In the genomic region with DNA sequence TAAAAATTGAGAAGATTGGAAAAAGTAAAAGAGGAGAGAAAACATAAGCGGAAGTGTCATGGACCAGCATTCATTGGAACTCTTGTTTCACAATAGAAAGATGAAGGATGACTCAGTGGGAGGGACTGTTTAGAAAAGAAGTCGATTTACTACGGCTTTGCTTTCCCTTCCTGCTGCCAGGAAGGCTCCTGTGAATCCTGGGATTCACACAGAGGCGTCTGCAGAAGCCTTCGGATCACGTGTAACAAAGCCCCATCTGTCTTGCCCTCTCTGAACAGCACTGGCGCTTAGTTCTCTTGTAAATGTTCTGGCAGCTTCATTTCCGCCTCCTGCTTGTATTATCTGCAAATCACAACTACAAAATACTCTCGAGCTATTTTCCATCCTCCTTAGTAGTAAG, we compare ENCODE assay signal across 10 mouse cellular contexts.
DNase-seq lines count a peak whose midpoint lies in the region; ATAC-seq lines count a peak whose summit lies in the region.
"Had no signal": no experiment of that assay in that cellular context is flagged by ENCODE, and none has a peak within 500 bp of the region (broad histone marks: within the 10 kb centered on the region; RNA-seq: fewer than 3 reads in every experiment).

No protein-coding gene starts in this region.

- H3K27me3 ChIP-seq in hindbrain, embryonic 12.5 days: no peaks in the 10 kb centered on the region
- no peaks in the 10 kb centered on the region for H3K27me3 ChIP-seq in midbrain, embryonic 15.5 days (replicated peaks)

- intact Hi-C loops in heart, postnatal 25 days (cut with DNase I): no loop called here

- H3K4me1 ChIP-seq in hindbrain, embryonic 12.5 days: no peaks in the 10 kb centered on the region
- H3K4me1 ChIP-seq in midbrain, embryonic 15.5 days: peaks cover 4% of the 10 kb centered on the region; the same call in 1 of the 2 replicates

- H3K36me3 ChIP-seq in hindbrain, embryonic 12.5 days: no peaks in the 10 kb centered on the region
- H3K36me3 ChIP-seq in midbrain, embryonic 15.5 days (replicated peaks): no peaks in the 10 kb centered on the region

- no peak overlapping the region for H3K27ac ChIP-seq in hindbrain, embryonic 12.5 days
- no peak overlapping the region for H3K27ac ChIP-seq in midbrain, embryonic 15.5 days

- ATAC-seq in hindbrain, embryonic 12.5 days (ENCODE audit: low FRiP score): peak; percentile 78
- peak; percentile 71; the same call in 1 of the 2 replicates for ATAC-seq in midbrain, embryonic 15.5 days (replicated peaks)

- DNase-seq in R1 (ENCODE audit: low read depth, low spot score): peak; percentile 32
- DNase-seq in cerebellum, postnatal 10 days: peak; percentile 75 to 79
- no peak for DNase-seq in kidney, postnatal 25 days
- no peak for DNase-seq in c-Kit-positive CD71-positive TER-119-positive erythroid progenitor cells, embryonic 14.5 days (ENCODE audit: low spot score)
- no peak for DNase-seq in heart, postnatal 25 days (ENCODE audit: low spot score)
- DNase-seq in testis, postnatal 10 days (ENCODE audit: low spot score): no peak
- DNase-seq: gastrocnemius, postnatal 14 days had no signal

- no peak overlapping the region for H3K4me3 ChIP-seq in hindbrain, embryonic 12.5 days
- no peak overlapping the region for H3K4me3 ChIP-seq in midbrain, embryonic 15.5 days

- no peaks in the 10 kb centered on the region for H3K9me3 ChIP-seq in hindbrain, embryonic 12.5 days (replicated peaks)
- no peaks in the 10 kb centered on the region for H3K9me3 ChIP-seq in midbrain, embryonic 15.5 days

- no peak overlapping the region for H3K4me2 ChIP-seq in hindbrain, embryonic 12.5 days (replicated peaks)
- H3K4me2 ChIP-seq in midbrain, embryonic 15.5 days: no peak overlapping the region
- H3K4me2 ChIP-seq: liver, embryonic 11.5 days had no signal

- 12% methylated on average over 9 of the region's 9 CpGs for WGBS in hindbrain, embryonic 12.5 days
- 9% methylated on average over 9 of the region's 9 CpGs for WGBS in midbrain, embryonic 15.5 days

- no peak overlapping the region for H3K9ac ChIP-seq in hindbrain, embryonic 12.5 days
- no peak overlapping the region for H3K9ac ChIP-seq in midbrain, embryonic 15.5 days

Comparison
In these comparisons a context has a peak if more than half of its experiments do, and no peak if none do; other contexts are left out.
1. DNase-seq: peak in R1 (single experiment) and cerebellum, postnatal 10 days (2 of 2); none in kidney, postnatal 25 days (0 of 2), c-Kit-positive CD71-positive TER-119-positive erythroid progenitor cells, embryonic 14.5 days (single experiment), heart, postnatal 25 days (single experiment) and testis, postnatal 10 days (single experiment).